Mouse (Mus musculus): Measurements from ENCODE around the gene Gm30083.

Gm30083 gene

GRCm38 (mm10) chr14:34015063-34015462 is at the start of gene Gm30083:
Gene Gm30083 (minus strand): TSS chr14:34015182.
- no peak for DNase-seq (ENCODE audit: low read depth, low spot score)

GRCm38 (mm10) chr14:34052516-34052915 is 37.5 kb upstream of the Gm30083 start, which contains the start of gene Antxrl:
Gene Antxrl (plus strand): TSS chr14:34052707.
- DNase-seq (ENCODE audit: low read depth, low spot score): no peak

GRCm38 (mm10) chr14:34050101-34050779 is 35.3 kb upstream of the Gm30083 start:
- DNase-seq (ENCODE audit: low read depth, low spot score): no peak

GRCm38 (mm10) chr14:34043341-34043740 is 28.4 kb upstream of the Gm30083 start:
- DNase-seq (ENCODE audit: low read depth, low spot score): no peak

GRCm38 (mm10) chr14:34041241-34041640 is 26.3 kb upstream of the Gm30083 start:
- no peak for DNase-seq (ENCODE audit: low read depth, low spot score)

GRCm38 (mm10) chr14:34033841-34034610 is 19.0 kb upstream of the Gm30083 start:
- no peak for DNase-seq (ENCODE audit: low read depth, low spot score)

GRCm38 (mm10) chr14:34026710-34027109 is 11.7 kb upstream of the Gm30083 start:
- no peak for DNase-seq (ENCODE audit: low read depth, low spot score)

- no peak for DNase-seq (ENCODE audit: low read depth, low spot score)
Measured at GRCm38 (mm10) chr14:34016938-34017337, 2.0 kb upstream of the Gm30083 start.

GRCm38 (mm10) chr14:34016381-34016780 is 1.4 kb upstream of the Gm30083 start, which contains the start of gene Gm5460:
Gene Gm5460 (plus strand): TSS chr14:34016758.
- DNase-seq (ENCODE audit: low read depth, low spot score): no peak

- no peak for DNase-seq (ENCODE audit: low read depth, low spot score)
Measured at GRCm38 (mm10) chr14:34002358-34002757, 12.6 kb downstream of the Gm30083 start.

- DNase-seq (ENCODE audit: low read depth, low spot score): no peak
Measured at GRCm38 (mm10) chr14:34001445-34001844, 13.5 kb downstream of the Gm30083 start.

GRCm38 (mm10) chr14:34000076-34000475 is 14.9 kb downstream of the Gm30083 start:
- no peak for DNase-seq (ENCODE audit: low read depth, low spot score)

- DNase-seq (ENCODE audit: low read depth, low spot score): no peak
Measured at GRCm38 (mm10) chr14:33997427-33997826, 17.6 kb downstream of the Gm30083 start.

GRCm38 (mm10) chr14:33993521-33994289 is 21.3 kb downstream of the Gm30083 start:
- DNase-seq (ENCODE audit: low read depth, low spot score): no peak

GRCm38 (mm10) chr14:33993051-33993450 is 21.9 kb downstream of the Gm30083 start:
- no peak for DNase-seq (ENCODE audit: low read depth, low spot score)

- DNase-seq (ENCODE audit: low read depth, low spot score): no peak
Measured at GRCm38 (mm10) chr14:33991971-33992370, 23.0 kb downstream of the Gm30083 start.

- no peak for DNase-seq (ENCODE audit: low read depth, low spot score)
Measured at GRCm38 (mm10) chr14:33989201-33989600, 25.8 kb downstream of the Gm30083 start.

- DNase-seq (ENCODE audit: low read depth, low spot score): no peak
Measured at GRCm38 (mm10) chr14:33978604-33979059, 36.4 kb downstream of the Gm30083 start, which contains the start of gene Zfp488. Gene Zfp488 (minus strand): TSS chr14:33978764.

GRCm38 (mm10) chr14:33977748-33978147 is 37.2 kb downstream of the Gm30083 start:
- DNase-seq (ENCODE audit: low read depth, low spot score): no peak

- DNase-seq (ENCODE audit: low read depth, low spot score): no peak
Measured at GRCm38 (mm10) chr14:33974752-33975151, 40.2 kb downstream of the Gm30083 start.

- no peak for DNase-seq (ENCODE audit: low read depth, low spot score)
Measured at GRCm38 (mm10) chr14:33972679-33973078, 42.3 kb downstream of the Gm30083 start.

- no peak for DNase-seq (ENCODE audit: low read depth, low spot score)
Measured at GRCm38 (mm10) chr14:33965675-33966074, 49.3 kb downstream of the Gm30083 start.

All from skeletal muscle tissue, adult 2 months (tissue).